Mouse (Mus musculus): ENCODE measurements around the gene Gm20388. TPM values are rescaled to one million over a fixed set of nuclear protein-coding genes. Genes with fewer than 3 reads are reported as not detected.
A peak's percentile ranks its signal among the peaks of the same experiment; 100 is the strongest.

Gm20388 gene
- total and polyA plus RNA-seq, 2 experiments from 2014 or later: 17.3 TPM; not detected in 1

DNA sequence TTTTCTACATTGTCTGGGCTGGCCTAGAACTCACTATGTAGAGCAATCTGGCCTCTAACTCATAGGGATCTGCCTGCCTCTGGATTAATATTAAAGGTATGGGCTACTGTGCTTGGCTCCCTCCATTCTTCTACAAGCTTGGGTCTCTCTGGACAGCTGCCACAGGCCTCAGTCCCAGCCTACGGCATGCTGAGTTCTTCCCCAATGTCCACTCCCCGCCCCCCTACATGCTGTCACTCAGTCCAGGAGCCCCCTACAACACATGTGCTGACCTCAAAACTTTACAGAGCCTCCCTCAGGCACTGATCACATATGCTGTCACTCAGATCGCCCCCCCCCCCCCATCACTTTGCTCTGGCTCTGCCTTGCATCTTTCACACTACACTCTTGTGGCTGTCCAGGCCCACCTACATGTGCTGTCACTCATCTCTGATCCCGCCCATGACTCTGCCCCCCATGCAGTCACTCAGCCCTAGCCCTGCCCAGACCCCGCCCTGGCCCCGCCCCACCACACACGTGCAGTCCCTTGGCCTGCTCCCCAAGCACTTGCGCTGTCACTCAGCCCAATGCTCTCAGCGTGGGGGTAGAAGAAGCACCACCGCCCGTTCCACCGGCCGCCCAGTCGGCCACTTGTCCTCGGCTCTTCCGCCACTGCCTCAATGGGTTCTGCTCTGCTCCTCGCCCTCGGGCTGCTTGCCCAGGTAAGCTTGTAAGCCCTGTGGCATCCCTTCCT lies 2937.4 kb downstream of the Gm20388 start, which contains the start of gene Cdh15:
Gene Cdh15, plus strand, starts transcription at position 138 of the 733 bp plus-strand sequence.
- Histone ChIP-seq H3K9ac (replicated peaks; ENCODE audit: low read depth, low read length) (no peak within 1 kb of the TSS), H3K27ac (ENCODE audit: low read depth) (no peak within 1 kb of the TSS), H3K36me3 (replicated peaks; ENCODE audit: control insufficient read depth, insufficient read depth, low read length) (no peaks in the 10 kb centered on the region), H3K4me2 (ENCODE audit: low read depth, low read length) (peak within 1 kb of the TSS; percentile 30; the same call in 1 of the 2 replicates), H3K9me3 (replicated peaks; ENCODE audit: control insufficient read depth, low read length) (no peaks in the 10 kb centered on the region), H3K27me3 (ENCODE audit: control insufficient read depth, insufficient read depth, low read length) (0 out of 2 replicates have a peak, but pooled peaks cover 3% of the 10 kb centered on the region), H3K4me1 (ENCODE audit: control insufficient read depth, insufficient read depth) (0 out of 2 replicates have a peak, but pooled peaks cover 5% of the 10 kb centered on the region), H3K4me3 (ENCODE audit: low read depth, low read length) (no peak within 1 kb of the TSS)
- DNase-seq (ENCODE audit: low spot score) (peak; percentile 81), ATAC-seq (ENCODE audit: insufficient read depth, low read depth) (peak; percentile 93)
- TF ChIP-seq CTCF (IDR thresholded peaks at IDR 0.05; ENCODE audit: low read depth): no peak
- no peak for TF ChIP-seq EP300 (IDR thresholded peaks at IDR 0.05; ENCODE audit: low read depth)
- WGBS: 13% methylated on average over 18 of the region's 18 CpGs

DNA sequence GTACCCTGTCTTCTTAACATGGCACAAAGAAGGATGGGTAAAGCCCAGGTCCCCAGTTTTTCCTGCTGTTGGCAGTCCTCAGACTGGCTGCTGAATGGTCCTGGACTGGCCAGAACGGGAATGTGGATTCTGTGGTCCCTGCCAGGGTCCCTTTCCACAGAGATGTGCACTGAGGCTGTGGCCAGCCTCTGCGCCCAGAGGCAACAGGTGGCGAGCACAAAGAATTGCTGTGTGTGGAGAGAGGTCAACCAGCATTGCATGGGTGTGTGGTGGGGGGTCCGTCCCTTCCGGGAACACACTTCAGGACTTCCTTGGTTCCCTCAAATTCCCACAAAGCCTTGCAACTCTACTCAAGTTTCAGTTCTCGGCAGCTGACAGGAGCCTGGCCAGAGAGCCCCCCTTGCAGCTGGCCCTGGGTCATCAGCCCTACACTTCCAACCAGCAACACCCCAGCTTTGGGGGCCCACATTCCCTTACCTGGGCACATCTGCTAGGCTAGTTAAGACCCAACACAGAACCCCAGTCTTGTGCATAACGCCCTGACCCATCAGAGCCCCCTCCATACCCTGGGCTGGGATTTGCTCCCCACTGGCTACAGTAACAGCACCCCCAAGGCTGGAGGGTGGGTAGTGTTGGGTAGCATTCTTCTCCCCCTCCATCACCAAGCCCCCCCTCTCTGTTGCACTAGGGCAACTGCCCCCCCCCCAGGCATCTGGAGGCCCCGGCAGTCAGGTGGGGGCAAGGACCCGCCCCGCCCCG lies 2938.7 kb downstream of the Gm20388 start:
- ATAC-seq (ENCODE audit: insufficient read depth, low read depth) (no peak), DNase-seq (ENCODE audit: low spot score) (no peak)
- Histone ChIP-seq H3K27me3 (ENCODE audit: control insufficient read depth, insufficient read depth, low read length) (0 out of 2 replicates have a peak, but pooled peaks cover 3% of the 10 kb centered on the region), H3K27ac (ENCODE audit: low read depth) (no peak overlapping the region), H3K9ac (replicated peaks; ENCODE audit: low read depth, low read length) (no peak overlapping the region), H3K4me2 (ENCODE audit: low read depth, low read length) (no peak overlapping the region), H3K9me3 (replicated peaks; ENCODE audit: control insufficient read depth, low read length) (no peaks in the 10 kb centered on the region), H3K4me3 (ENCODE audit: low read depth, low read length) (no peak overlapping the region), H3K4me1 (ENCODE audit: control insufficient read depth, insufficient read depth) (0 out of 2 replicates have a peak, but pooled peaks cover 5% of the 10 kb centered on the region), H3K36me3 (replicated peaks; ENCODE audit: control insufficient read depth, insufficient read depth, low read length) (no peaks in the 10 kb centered on the region)
- TF ChIP-seq CTCF (IDR thresholded peaks at IDR 0.05; ENCODE audit: low read depth) (no peak), EP300 (IDR thresholded peaks at IDR 0.05; ENCODE audit: low read depth) (no peak)
- 81% methylated on average over 11 of the region's 11 CpGs for WGBS

DNA sequence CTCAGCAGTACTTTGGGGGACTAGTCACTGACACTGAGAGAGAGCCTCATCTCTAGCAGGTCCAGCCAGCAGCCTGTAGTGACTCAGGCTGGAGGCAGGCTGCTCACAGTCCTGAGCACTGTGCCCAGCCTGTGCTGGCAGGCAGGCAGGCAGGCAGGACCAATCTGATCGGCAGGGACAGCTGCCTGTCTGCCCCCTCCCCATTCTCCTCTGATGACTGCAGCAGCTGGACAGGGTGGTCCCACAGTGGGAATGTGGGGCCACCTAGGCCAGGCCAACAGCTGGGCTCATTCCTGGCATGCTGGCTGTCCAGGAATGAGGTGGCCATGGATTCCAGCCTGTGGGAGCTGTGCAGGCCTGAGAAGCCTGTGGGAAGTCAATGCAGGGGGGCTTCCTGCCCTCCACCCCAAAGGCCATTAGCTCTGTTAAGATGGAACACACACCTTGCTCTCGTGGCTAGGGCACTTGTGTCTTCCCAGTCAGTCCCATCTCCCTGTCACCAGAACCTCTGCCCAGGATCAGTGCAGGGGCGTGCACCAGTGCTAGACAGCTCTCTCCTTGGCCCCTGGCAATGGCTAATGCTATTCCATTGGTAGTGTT lies 2940.1 kb downstream of the Gm20388 start:
- no peak for DNase-seq (ENCODE audit: low spot score)
- no peak overlapping the region for H3K9ac ChIP-seq (replicated peaks; ENCODE audit: low read depth, low read length)
- 0 out of 2 replicates have a peak, but pooled peaks cover 5% of the 10 kb centered on the region for H3K4me1 ChIP-seq (ENCODE audit: control insufficient read depth, insufficient read depth)
- H3K4me3 ChIP-seq (ENCODE audit: low read depth, low read length): no peak overlapping the region
- 0 out of 2 replicates have a peak, but pooled peaks cover 3% of the 10 kb centered on the region for H3K27me3 ChIP-seq (ENCODE audit: control insufficient read depth, insufficient read depth, low read length)
- ATAC-seq (ENCODE audit: insufficient read depth, low read depth): no peak
- no peaks in the 10 kb centered on the region for H3K9me3 ChIP-seq (replicated peaks; ENCODE audit: control insufficient read depth, low read length)
- no peak for TF ChIP-seq CTCF (IDR thresholded peaks at IDR 0.05; ENCODE audit: low read depth)
- TF ChIP-seq EP300 (IDR thresholded peaks at IDR 0.05; ENCODE audit: low read depth): no peak
- H3K36me3 ChIP-seq (replicated peaks; ENCODE audit: control insufficient read depth, insufficient read depth, low read length): no peaks in the 10 kb centered on the region
- H3K4me2 ChIP-seq (ENCODE audit: low read depth, low read length): no peak overlapping the region
- no peak overlapping the region for H3K27ac ChIP-seq (ENCODE audit: low read depth)
- 70% methylated on average over 3 of the region's 3 CpGs for WGBS

DNA sequence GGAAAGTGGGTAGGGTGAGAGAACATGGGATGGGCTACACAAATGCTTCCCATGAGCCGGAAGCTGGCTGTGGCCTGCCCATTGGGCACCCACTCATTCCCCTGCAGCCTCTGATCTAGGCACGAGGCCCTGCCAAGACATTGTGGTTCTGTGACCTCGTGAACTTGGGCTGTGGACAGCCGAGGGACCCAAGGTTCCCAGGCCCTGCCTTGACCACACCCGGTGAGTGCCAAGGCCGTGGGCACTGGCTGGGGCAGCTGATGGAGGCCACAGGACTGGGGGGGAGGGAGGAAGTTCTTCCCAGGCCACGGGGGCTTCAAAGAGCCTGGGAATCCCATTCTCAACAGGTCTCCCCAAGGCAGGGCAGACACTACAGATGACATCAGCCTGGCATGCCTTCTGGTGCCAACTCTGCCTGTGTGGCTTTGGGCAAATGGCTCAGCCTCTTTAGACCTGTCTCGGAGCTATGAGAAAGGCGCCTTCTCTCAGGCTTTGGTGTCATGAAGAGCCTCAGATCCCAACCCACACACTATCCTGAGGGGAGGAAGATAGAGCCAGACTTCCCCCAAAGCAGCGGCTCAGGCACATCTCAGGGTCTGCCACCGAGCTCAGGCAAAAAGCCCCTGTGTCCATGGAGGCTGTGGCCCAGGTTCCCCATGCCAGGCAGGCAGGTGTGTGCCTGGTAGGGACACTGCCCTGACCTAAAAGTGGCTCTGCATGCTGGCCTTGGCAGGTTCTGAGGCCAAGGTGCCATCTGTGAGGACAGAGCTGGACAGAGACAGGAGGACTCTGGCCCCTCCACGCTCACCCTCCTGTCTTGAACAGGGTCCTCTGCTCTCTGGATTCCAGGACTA lies 2941.3 kb downstream of the Gm20388 start:
- H3K9ac ChIP-seq (replicated peaks; ENCODE audit: low read depth, low read length): no peak overlapping the region
- WGBS: 75% methylated on average over 12 of the region's 12 CpGs
- no peak overlapping the region for H3K27ac ChIP-seq (ENCODE audit: low read depth)
- DNase-seq (ENCODE audit: low spot score) (no peak), ATAC-seq (ENCODE audit: insufficient read depth, low read depth) (no peak)
- H3K4me1 ChIP-seq (ENCODE audit: control insufficient read depth, insufficient read depth): 0 out of 2 replicates have a peak, but pooled peaks cover 5% of the 10 kb centered on the region
- no peaks in the 10 kb centered on the region for H3K27me3 ChIP-seq (ENCODE audit: control insufficient read depth, insufficient read depth, low read length)
- no peak overlapping the region for H3K4me3 ChIP-seq (ENCODE audit: low read depth, low read length)
- no peaks in the 10 kb centered on the region for H3K36me3 ChIP-seq (replicated peaks; ENCODE audit: control insufficient read depth, insufficient read depth, low read length)
- no peaks in the 10 kb centered on the region for H3K9me3 ChIP-seq (replicated peaks; ENCODE audit: control insufficient read depth, low read length)
- H3K4me2 ChIP-seq (ENCODE audit: low read depth, low read length): no peak overlapping the region
- no peak for TF ChIP-seq CTCF (IDR thresholded peaks at IDR 0.05; ENCODE audit: low read depth)
- no peak for TF ChIP-seq EP300 (IDR thresholded peaks at IDR 0.05; ENCODE audit: low read depth)

DNA sequence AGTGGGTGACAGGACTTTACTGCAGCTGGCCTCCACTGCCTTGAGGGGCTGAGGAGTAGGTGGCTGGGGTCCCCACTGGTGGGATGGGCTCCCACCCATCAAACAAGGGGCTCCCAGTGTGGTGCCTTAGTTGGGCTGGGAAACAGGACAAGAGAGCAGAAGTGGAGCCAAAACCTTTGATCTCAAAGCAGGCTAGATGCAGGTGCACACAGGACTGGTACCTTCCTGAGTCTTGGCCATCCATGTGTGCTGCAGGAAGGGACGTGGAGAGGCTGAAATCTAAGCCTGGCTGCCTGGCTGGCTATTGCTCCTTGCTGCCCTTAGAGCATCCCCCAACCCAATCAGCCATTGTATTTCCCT lies 2941.9 kb downstream of the Gm20388 start:
- H3K27me3 ChIP-seq (ENCODE audit: control insufficient read depth, insufficient read depth, low read length): 0 out of 2 replicates have a peak, but pooled peaks cover 3% of the 10 kb centered on the region
- WGBS: 78% methylated on average over 1 of the region's 1 CpGs
- no peak overlapping the region for H3K4me3 ChIP-seq (ENCODE audit: low read depth, low read length)

More for the DNA sequence above, 2941.9 kb downstream of the Gm20388 start:
- Histone ChIP-seq H3K36me3 (replicated peaks; ENCODE audit: control insufficient read depth, insufficient read depth, low read length) (no peaks in the 10 kb centered on the region), H3K4me1 (ENCODE audit: control insufficient read depth, insufficient read depth) (0 out of 2 replicates have a peak, but pooled peaks cover 5% of the 10 kb centered on the region), H3K27ac (ENCODE audit: low read depth) (no peak overlapping the region), H3K4me2 (ENCODE audit: low read depth, low read length) (no peak overlapping the region), H3K9ac (replicated peaks; ENCODE audit: low read depth, low read length) (no peak overlapping the region), H3K9me3 (replicated peaks; ENCODE audit: control insufficient read depth, low read length) (no peaks in the 10 kb centered on the region)
- ATAC-seq (ENCODE audit: insufficient read depth, low read depth) (no peak), DNase-seq (ENCODE audit: low spot score) (no peak)
- no peak for TF ChIP-seq CTCF (IDR thresholded peaks at IDR 0.05; ENCODE audit: low read depth)
- TF ChIP-seq EP300 (IDR thresholded peaks at IDR 0.05; ENCODE audit: low read depth): no peak
